Mouse (Mus musculus): Measurements from ENCODE around the gene Ppp1cc. TPM values are rescaled to one million over a fixed set of nuclear protein-coding genes. Genes with fewer than 3 reads are reported as not detected.
"Not testable (repeated sequence)": the region's sequence is repeated elsewhere in the genome, so short reads cannot be mapped to it uniquely, and the experiment has no call there.

Ppp1cc gene
- polyA plus RNA-seq, 1 experiment, result 58.9 TPM

GRCm38 (mm10) chr5:122208909-122209308 lies 50.8 kb downstream of the Ppp1cc start:
- Histone ChIP-seq H3K4me1 (ENCODE audit: control insufficient read depth, insufficient read depth, insufficient read length, low read length) (no peaks in the 10 kb centered on the region), H3K27me3 (ENCODE audit: control insufficient read depth, insufficient read depth, low read length) (no peaks in the 10 kb centered on the region; the same call in 1 of the 2 replicates), H3K4me3 (ENCODE audit: low read depth, low read length) (no peak overlapping the region), H3K36me3 (ENCODE audit: control insufficient read depth, insufficient read depth, low read length) (no peaks in the 10 kb centered on the region), H3K27ac (ENCODE audit: insufficient read depth, low read depth, low read length) (peak overlapping the region; percentile 24; the same call in 1 of the 2 replicates)
- TF ChIP-seq POLR2A (IDR thresholded peaks at IDR 0.05; ENCODE audit: low read depth, low read length), result no peak
- TF ChIP-seq CTCF (IDR thresholded peaks at IDR 0.05; ENCODE audit: extremely low read depth, insufficient read length, insufficient replicate concordance, low read depth, low read length), result no peak
- 70% methylated on average over 6 of the region's 6 CpGs for WGBS

DNA sequence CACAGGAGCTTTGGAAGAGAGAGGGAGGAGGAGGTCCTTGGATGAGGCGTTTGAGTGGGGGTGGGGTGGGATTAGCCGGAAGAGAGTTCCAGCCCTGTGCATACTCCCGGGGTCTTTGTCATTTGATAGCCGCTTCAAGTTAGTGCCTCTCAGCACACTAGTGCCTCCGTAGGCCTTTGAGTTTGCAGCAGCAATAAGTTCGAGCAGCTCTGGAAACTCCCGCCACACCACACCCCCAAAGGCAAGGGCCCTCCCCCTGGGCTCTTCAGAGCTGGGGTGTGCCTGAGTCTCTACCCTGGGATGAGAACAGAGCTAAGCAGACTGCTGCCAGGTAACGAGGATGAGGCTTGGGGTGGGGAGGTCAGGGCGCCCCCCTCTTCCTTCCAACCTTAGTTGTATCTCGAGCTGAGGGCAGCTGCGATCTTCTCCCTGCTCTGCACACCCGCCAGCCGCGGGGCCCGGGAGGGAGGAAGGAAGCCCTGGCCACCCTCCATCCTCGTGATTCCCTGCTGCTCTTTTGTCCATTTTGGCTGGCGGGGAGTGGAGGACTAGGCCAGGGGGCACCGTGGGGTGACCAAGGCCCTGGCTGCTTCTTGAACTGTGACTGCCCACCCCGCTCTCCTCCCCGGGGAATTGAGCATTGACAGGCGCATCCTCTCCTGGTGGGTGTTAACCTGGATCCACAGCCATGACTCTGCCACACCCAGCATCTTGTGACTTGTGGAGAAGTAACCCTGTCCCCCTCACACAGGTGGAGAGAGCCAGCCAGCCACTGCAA lies 51.7 kb downstream of the Ppp1cc start:
- H3K27me3 ChIP-seq (ENCODE audit: control insufficient read depth, insufficient read depth, low read length), result no peaks in the 10 kb centered on the region; the same call in 1 of the 2 replicates
- H3K4me1 ChIP-seq (ENCODE audit: control insufficient read depth, insufficient read depth, insufficient read length, low read length), result no peaks in the 10 kb centered on the region
- WGBS, result 11% methylated on average over 21 of the region's 21 CpGs
- H3K36me3 ChIP-seq (ENCODE audit: control insufficient read depth, insufficient read depth, low read length), result no peaks in the 10 kb centered on the region
- H3K4me3 ChIP-seq (ENCODE audit: low read depth, low read length), result peak overlapping the region; percentile 66
- peak overlapping the region; percentile 60; the same call in 1 of the 2 replicates for H3K27ac ChIP-seq (ENCODE audit: insufficient read depth, low read depth, low read length)
- TF ChIP-seq CTCF (IDR thresholded peaks at IDR 0.05; ENCODE audit: extremely low read depth, insufficient read length, insufficient replicate concordance, low read depth, low read length) (no peak), POLR2A (IDR thresholded peaks at IDR 0.05; ENCODE audit: low read depth, low read length) (no peak)

DNA sequence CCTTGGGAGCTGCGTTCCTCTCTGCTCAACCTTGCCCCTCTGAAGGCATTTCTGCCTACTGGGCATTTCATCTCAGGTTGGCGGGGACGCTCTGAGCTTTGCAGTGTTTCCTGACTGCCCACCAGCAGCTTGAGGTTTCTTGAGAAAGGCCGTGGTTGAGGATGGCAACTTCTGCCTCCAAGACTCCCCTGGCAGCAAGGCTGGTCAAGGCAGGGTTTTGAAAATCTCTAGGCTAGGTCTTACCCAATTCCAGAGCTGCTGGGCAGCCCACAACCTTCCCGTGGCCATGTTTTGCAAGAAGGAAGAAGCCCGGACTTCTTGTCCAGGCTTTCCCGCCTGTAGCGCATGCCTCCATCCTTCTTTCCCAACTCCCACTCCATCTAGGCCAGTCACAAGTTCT lies 52.8 kb downstream of the Ppp1cc start:
- Histone ChIP-seq H3K36me3 (ENCODE audit: control insufficient read depth, insufficient read depth, low read length) (no peaks in the 10 kb centered on the region), H3K4me1 (ENCODE audit: control insufficient read depth, insufficient read depth, insufficient read length, low read length) (no peaks in the 10 kb centered on the region), H3K27me3 (ENCODE audit: control insufficient read depth, insufficient read depth, low read length) (no peaks in the 10 kb centered on the region; the same call in 1 of the 2 replicates), H3K27ac (ENCODE audit: insufficient read depth, low read depth, low read length) (no peak overlapping the region), H3K4me3 (ENCODE audit: low read depth, low read length) (peak overlapping the region; percentile 47)
- WGBS, result 86% methylated on average over 8 of the region's 8 CpGs
- TF ChIP-seq POLR2A (IDR thresholded peaks at IDR 0.05; ENCODE audit: low read depth, low read length), result no peak
- no peak for TF ChIP-seq CTCF (IDR thresholded peaks at IDR 0.05; ENCODE audit: extremely low read depth, insufficient read length, insufficient replicate concordance, low read depth, low read length)

- no peak overlapping the region for H3K27ac ChIP-seq (ENCODE audit: insufficient read depth, low read depth, low read length)
- H3K4me1 ChIP-seq (ENCODE audit: control insufficient read depth, insufficient read depth, insufficient read length, low read length), result no peaks in the 10 kb centered on the region
- no peak for TF ChIP-seq CTCF (IDR thresholded peaks at IDR 0.05; ENCODE audit: extremely low read depth, insufficient read length, insufficient replicate concordance, low read depth, low read length)
- TF ChIP-seq POLR2A (IDR thresholded peaks at IDR 0.05; ENCODE audit: low read depth, low read length), result no peak
- no peaks in the 10 kb centered on the region for H3K36me3 ChIP-seq (ENCODE audit: control insufficient read depth, insufficient read depth, low read length)
- peak overlapping the region; percentile 22 for H3K4me3 ChIP-seq (ENCODE audit: low read depth, low read length)
- WGBS, result 68% methylated on average over 8 of the region's 8 CpGs
- H3K27me3 ChIP-seq (ENCODE audit: control insufficient read depth, insufficient read depth, low read length), result no peaks in the 10 kb centered on the region; the same call in 1 of the 2 replicates
Observed at GRCm38 (mm10) chr5:122212125-122212524, 54.0 kb downstream of the Ppp1cc start.

- H3K4me3 ChIP-seq (ENCODE audit: low read depth, low read length); H3K4me1 ChIP-seq (ENCODE audit: control insufficient read depth, insufficient read depth, insufficient read length, low read length); H3K36me3 ChIP-seq (ENCODE audit: control insufficient read depth, insufficient read depth, low read length); H3K27ac ChIP-seq (ENCODE audit: insufficient read depth, low read depth, low read length); H3K27me3 ChIP-seq (ENCODE audit: control insufficient read depth, insufficient read depth, low read length): not testable (repeated sequence)
- 97% methylated on average over 1 of the region's 1 CpGs for WGBS
Observed at GRCm38 (mm10) chr5:122212820-122213219, 54.7 kb downstream of the Ppp1cc start.

DNA sequence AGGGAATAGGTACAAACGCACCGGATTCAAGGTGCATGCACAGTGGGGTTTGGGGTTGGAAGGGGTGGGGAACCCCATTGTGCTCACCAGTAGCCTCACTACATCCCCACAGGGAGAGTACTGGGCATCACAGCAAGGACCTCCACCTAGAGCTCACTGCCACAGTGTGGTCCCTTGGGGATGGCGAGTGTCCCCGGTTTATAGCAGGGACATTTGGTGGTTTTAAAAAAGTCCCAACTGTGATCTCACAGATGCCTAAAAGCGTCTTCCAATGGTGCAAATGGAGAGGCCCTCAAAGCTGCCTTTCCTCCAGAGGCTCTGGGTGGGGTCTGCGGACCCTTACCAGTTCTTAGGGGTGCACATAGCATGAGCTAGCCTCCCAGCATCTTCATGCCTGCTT lies 55.8 kb downstream of the Ppp1cc start:
- no peak overlapping the region for H3K27ac ChIP-seq (ENCODE audit: insufficient read depth, low read depth, low read length)
- no peaks in the 10 kb centered on the region; the same call in 1 of the 2 replicates for H3K4me1 ChIP-seq (ENCODE audit: control insufficient read depth, insufficient read depth, insufficient read length, low read length)
- H3K36me3 ChIP-seq (ENCODE audit: control insufficient read depth, insufficient read depth, low read length), result no peaks in the 10 kb centered on the region
- no peaks in the 10 kb centered on the region; the same call in 1 of the 2 replicates for H3K27me3 ChIP-seq (ENCODE audit: control insufficient read depth, insufficient read depth, low read length)
- TF ChIP-seq POLR2A (IDR thresholded peaks at IDR 0.05; ENCODE audit: low read depth, low read length) (no peak), CTCF (IDR thresholded peaks at IDR 0.05; ENCODE audit: extremely low read depth, insufficient read length, insufficient replicate concordance, low read depth, low read length) (no peak)
- WGBS, result 86% methylated on average over 6 of the region's 6 CpGs
- no peak overlapping the region for H3K4me3 ChIP-seq (ENCODE audit: low read depth, low read length)

- no peaks in the 10 kb centered on the region for H3K36me3 ChIP-seq (ENCODE audit: control insufficient read depth, insufficient read depth, low read length)
- H3K4me3 ChIP-seq (ENCODE audit: low read depth, low read length), result no peak overlapping the region
- no peaks in the 10 kb centered on the region for H3K27me3 ChIP-seq (ENCODE audit: control insufficient read depth, insufficient read depth, low read length)
- TF ChIP-seq POLR2A (IDR thresholded peaks at IDR 0.05; ENCODE audit: low read depth, low read length), result no peak
- TF ChIP-seq CTCF (IDR thresholded peaks at IDR 0.05; ENCODE audit: extremely low read depth, insufficient read length, insufficient replicate concordance, low read depth, low read length), result no peak
- 0 out of 2 replicates have a peak overlapping the region, but pooled peaks have one; percentile 8 for H3K27ac ChIP-seq (ENCODE audit: insufficient read depth, low read depth, low read length)
- no peaks in the 10 kb centered on the region; the same call in none of the 2 replicates for H3K4me1 ChIP-seq (ENCODE audit: control insufficient read depth, insufficient read depth, insufficient read length, low read length)
- WGBS, result 80% methylated on average over 6 of the region's 6 CpGs
Observed at GRCm38 (mm10) chr5:122217636-122218035, 59.6 kb downstream of the Ppp1cc start.

Measured in small intestine, adult 2 months (tissue).